Mouse (Mus musculus) c-Kit-positive CD71-negative TER-119-negative erythroid progenitor cells, embryonic 14.5 days (primary cell): ENCODE measurements at regions not wholly inside any gene's neighbourhood (a gene's known extent, or its start where the extent isn't known, plus 50 kb on each side); places are given as distances from the start of the nearest gene placed in this dataset.
"Not testable (repeated sequence)": the region's sequence is repeated elsewhere in the genome, so short reads cannot be mapped to it uniquely, and the experiment has no call there.

Experiments
- DNase-seq: peaks from one replicate; pipeline ENCODE4 v3.0.0-alpha.2; 2013; ENCODE audit warnings: low read depth

DNA sequence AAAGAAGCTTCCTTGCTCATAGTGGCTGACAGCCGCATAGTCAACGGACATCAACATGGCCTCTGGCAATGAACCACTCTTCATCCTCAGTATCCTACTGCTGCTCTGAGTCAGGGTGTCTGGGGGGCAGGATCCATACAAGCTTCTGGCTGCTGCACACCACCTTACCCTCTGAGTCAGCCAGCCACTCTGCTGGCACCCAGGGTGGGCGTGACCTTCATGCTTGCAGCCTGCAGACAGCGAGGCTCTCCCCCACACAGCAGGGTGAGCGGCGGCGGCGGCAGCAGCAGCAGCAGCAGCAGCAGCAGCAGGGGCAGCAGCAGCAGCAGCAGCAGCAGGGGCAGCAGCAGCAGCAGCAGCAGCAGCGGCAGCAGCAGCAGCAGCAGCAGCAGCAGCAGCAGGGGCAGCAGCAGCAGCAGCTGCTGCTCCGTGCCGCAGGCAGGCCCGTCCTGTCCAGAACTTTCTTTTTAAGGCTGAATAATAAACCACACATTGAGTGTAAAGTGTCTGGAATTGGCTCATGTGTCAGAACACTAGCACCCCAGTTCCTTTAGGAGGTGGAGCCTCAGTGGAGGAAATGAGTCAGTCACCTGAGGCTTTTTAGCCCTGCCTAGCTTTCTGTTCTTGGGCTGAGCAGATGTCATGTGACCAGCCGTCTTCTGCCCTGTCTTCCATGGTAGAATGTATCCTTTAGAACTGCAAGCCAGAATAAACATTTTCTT is 186.3 kb downstream of the 1810013L24Rik start:
- DNase-seq = no peak

DNA sequence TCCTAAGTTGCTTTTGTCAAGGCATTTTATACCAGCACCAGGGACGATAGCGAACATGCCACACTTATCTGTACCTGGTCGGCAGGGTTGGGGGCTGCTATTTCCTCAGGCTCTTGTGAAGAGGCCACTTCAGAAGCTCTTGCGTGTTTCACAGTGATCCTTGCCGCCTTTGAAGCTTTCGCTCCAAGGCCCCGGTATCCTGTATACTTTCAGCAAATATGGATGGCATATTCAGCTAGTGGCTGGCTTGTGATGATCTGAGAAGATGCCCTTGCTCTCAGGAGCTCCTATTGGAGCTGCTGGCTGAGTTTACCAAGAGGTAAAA is 186.8 kb downstream of the 1810013L24Rik start:
- no peak for DNase-seq

- DNase-seq = no peak
These were observed 200.8 kb downstream of the 1810013L24Rik start for GRCm38 (mm10) chr16:9030717-9031116.

DNA sequence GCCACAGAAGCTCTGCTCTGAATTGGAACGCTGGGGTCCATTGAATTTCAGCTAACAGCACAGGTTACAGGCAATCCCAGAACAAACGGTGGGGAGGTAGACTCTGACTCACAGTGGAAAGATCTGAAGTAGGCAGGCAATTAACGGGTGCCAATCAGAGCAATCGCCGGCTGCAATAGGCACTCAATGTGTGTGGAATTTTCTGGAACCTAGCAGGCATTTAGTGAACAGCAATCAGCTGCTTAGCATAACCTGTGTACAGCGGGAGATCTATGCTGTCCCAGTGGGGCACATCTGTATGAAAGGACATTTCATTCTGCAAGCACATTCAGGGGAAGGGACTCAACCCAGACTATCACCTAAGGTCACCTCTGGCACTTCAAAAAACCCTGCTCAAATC is 213.4 kb downstream of the 1810013L24Rik start:
- no peak for DNase-seq

- DNase-seq = no peak
These were observed 217.0 kb downstream of the 1810013L24Rik start for GRCm38 (mm10) chr16:9046864-9047263.

GRCm38 (mm10) chr16:9054415-9054814 is 224.5 kb downstream of the 1810013L24Rik start:
- DNase-seq = no peak

GRCm38 (mm10) chr16:9056430-9056829 is 226.5 kb downstream of the 1810013L24Rik start:
- DNase-seq = no peak

- no peak for DNase-seq
These were observed 241.6 kb downstream of the 1810013L24Rik start for GRCm38 (mm10) chr16:9071526-9071925.

GRCm38 (mm10) chr16:9071956-9072355 is 242.1 kb downstream of the 1810013L24Rik start:
- DNase-seq = not testable (repeated sequence)

- DNase-seq = no peak
These were observed 244.4 kb downstream of the 1810013L24Rik start for GRCm38 (mm10) chr16:9074295-9074694.

DNA sequence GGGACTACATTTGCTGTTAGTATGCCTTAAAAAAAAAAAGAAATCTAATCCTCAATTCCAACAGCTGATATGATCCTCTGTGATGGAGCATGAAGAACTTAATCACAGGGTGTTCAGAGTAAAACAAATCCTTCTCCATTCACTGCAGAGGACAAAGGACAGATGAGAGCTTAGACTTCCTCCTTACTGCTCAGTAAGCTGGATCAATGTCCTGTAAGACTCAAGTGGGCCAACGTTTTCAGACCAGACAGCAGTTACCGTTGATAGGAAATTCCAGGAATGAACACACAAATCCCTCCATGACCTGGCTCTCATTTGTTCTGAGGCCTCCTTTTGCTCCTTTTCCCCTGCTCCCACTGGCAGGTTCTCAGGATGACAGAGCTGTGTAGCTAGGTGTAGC is 247.6 kb downstream of the 1810013L24Rik start:
- no peak for DNase-seq

DNA sequence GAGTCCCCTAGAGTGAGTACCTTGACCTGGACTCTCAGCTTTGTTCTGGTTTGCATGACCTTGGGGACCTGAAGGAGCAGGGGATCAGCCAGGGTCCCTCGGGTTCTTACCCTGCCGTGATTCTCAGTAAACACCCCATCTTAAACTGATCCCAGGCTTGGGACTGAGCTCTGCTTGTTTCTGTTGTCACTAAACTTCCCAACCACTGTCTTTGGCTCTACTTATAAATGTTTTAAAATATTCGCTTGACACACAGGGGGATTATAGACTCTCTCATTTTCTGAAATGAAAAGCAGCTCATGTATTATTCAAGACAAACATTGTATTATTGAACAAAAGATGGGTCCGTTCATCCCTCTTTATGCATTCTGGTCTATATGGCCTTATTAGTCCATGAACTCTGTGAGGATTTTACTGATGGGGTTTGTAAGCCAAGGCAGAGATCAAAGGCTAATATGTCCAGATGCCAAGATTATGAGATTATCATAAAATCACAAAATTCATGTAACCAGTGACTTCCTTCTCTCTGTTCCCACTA is 248.6 kb downstream of the 1810013L24Rik start:
- DNase-seq = no peak

DNA sequence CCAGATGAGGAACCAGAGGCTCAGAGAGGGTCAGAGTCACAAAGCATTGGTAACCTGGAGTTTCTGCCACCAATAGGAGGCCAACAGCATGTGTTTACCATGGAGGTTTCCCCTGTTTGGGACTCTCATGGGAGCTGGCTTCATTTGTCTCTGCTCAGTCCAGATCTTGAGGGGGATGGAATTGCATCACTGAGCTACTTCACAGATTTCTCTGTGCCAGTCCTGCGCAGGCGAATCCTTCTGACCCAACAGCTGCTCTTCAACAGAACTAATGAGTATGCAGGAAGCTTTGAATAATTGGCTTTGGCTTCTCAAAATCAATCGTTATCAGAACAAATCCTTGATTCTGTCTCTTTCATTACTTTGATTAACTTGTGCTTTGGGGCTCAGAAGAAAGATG is 253.1 kb downstream of the 1810013L24Rik start:
- no peak for DNase-seq

DNA sequence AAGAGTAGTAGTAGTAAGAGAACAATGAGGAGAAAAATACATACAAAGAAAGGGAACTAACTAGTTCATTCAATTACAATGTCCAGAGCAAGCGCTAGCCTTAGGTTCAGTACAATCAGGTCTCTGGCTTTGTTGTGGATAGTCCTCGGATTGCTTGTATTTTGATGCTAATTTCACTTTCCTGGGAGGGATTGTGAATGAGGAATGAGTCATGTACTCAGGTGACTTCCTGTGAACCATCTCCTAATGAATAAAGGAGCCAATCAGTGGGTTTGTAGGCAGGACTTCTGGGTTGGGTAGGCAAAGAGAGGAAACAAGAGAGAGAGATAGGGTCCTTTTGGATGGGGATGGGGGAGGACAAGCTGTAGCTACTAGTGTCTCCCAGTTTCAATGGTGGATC is 253.8 kb downstream of the 1810013L24Rik start:
- no peak for DNase-seq

- DNase-seq = no peak
These were observed 254.7 kb downstream of the 1810013L24Rik start for GRCm38 (mm10) chr16:9084581-9084980.

DNA sequence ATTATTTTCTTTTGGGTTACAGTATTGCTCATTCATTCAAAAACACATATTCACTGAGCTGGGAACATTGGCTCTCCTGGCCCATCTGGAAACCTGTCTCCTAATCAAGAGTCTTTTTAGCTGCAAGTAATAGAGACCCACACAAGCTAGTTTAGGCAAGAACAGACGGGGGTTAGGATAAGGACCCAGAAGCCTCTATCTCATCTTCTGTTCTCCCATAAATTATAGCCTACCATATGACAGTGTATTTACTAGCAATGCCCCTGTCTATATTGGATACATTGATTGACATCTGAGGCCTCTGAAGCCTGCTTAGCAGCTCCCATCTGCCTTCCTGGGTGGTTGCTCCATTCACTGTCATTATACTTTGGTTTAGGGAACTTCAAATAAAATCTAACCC is 255.2 kb downstream of the 1810013L24Rik start:
- no peak for DNase-seq

- DNase-seq = no peak
These were observed 256.1 kb downstream of the 1810013L24Rik start for GRCm38 (mm10) chr16:9085977-9086376.

GRCm38 (mm10) chr16:9091790-9092189 is 261.9 kb downstream of the 1810013L24Rik start:
- DNase-seq = no peak

DNA sequence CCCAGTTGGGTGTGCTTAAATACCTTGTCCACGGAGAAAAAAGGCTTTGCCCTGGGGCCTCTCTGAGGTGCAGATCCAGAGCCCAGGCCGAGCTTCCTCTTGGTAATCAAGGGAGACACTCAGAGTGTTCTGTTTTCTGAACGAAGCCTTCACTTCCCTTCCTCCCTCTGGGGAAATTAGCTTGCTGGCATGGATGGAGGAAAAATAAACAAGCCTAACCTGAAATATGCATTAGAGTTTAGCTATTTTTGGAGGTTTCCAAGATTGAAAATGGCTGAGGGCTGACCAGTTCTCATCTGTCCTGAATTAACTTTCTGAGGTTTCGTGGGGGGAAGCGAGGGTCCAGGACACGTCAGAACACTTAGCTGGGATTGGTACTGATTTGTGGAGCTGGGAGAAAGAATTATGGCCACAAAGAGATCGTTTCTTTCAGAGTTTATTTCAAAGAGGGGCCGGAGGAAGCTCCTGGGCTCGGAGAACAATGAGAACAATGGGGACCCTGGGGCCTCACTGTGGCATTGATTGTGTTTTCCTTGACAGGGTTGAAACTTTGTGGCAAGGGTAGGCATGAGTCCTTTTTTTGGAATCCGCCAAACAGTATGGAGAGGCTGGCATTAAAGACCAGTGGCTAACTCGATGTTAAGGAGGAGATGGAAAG is 262.4 kb downstream of the 1810013L24Rik start:
- DNase-seq = no peak

DNA sequence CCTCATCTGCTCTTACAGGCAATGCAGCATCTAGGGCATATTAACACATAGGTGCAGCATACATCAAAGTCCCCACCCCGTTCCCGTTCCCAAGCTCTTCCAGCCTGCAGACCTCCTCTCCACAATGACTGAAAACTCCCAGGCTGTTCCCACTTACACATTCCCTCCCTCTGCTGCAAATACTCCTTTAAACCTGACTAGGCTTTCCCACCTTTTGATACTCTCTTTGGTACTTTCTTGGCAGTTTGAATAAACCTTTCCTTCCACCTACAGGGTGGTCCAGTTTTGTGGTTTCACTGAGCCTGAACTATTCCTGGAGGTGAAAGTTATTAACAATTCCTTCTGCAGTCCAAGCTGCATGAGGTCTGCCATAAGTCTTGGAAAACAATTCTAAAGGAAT is 263.7 kb downstream of the 1810013L24Rik start:
- DNase-seq = no peak

- no peak for DNase-seq
These were observed 264.3 kb downstream of the 1810013L24Rik start for GRCm38 (mm10) chr16:9094201-9094600.

GRCm38 (mm10) chr16:9106211-9106610 is 276.3 kb downstream of the 1810013L24Rik start:
- no peak for DNase-seq

- DNase-seq = not testable (repeated sequence)
These were observed 276.8 kb downstream of the 1810013L24Rik start for GRCm38 (mm10) chr16:9106676-9107075.

GRCm38 (mm10) chr16:9113801-9114200 is 283.9 kb downstream of the 1810013L24Rik start:
- no peak for DNase-seq
